Mouse (Mus musculus): Measurements from ENCODE around the gene Shank2. TPM values are rescaled to one million over a fixed set of nuclear protein-coding genes. Genes with fewer than 3 reads are reported as not detected.

The Shank2 gene
- polyA plus RNA-seq, 1 experiment from 2014 or later, result 1.0 TPM

DNA sequence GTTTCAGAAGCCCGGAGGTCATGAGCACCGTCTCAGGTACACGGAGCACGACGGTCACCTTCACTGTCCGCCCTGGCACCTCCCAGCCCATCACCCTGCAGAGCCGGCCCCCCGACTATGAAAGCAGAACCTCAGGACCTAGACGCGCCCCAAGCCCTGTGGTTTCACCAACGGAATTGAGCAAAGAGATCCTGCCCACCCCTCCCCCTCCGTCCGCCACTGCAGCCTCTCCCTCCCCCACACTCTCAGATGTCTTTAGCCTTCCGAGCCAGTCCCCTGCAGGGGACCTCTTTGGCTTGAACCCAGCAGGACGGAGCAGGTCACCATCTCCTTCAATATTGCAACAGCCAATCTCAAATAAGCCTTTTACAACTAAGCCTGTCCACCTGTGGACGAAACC, 418.8 kb downstream of the Shank2 start:
- Histone ChIP-seq H3K9me3 (ENCODE audit: control insufficient read depth, low read length) (no peaks in the 10 kb centered on the region), H3K27ac (ENCODE audit: low read depth, low read length) (no peak overlapping the region), H3K4me3 (ENCODE audit: low read depth, low read length) (no peak overlapping the region), H3K9ac (ENCODE audit: low read depth, low read length) (no peak overlapping the region), H3K36me3 (ENCODE audit: control insufficient read depth, insufficient read depth, low read length) (no peaks in the 10 kb centered on the region), H3K4me2 (no peak overlapping the region), H3K27me3 (replicated peaks; ENCODE audit: control insufficient read depth, insufficient read depth, low read length) (no peaks in the 10 kb centered on the region; the same call in 1 of the 2 replicates), H3K4me1 (replicated peaks; ENCODE audit: control insufficient read depth, insufficient read depth, low read length) (peaks cover 3% of the 10 kb centered on the region)
- no peak for ATAC-seq (replicated peaks; ENCODE audit: low FRiP score)
- 21% methylated on average over 16 of the region's 16 CpGs for WGBS
- no peak for DNase-seq (ENCODE audit: low spot score)

DNA sequence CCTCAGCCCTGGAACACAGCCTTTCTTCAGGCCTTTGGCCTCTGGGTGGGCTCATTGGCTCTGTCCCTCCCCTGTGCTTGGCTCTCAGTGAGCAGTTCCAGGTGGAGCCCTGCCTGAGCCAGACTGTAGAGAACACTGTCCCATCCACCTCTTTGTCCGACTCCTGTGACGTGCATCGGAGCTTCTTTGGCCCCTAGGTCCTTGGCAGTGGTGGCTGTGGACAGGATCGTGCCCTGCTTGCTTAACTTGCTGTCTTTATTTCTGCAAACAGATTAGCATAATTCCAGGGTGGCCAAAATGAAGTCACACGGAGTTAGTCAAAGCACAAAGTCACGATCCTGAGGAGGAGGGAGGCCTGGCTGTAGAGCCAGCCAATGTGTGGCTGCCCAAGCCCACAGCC, 419.8 kb downstream of the Shank2 start:
- Histone ChIP-seq H3K36me3 (ENCODE audit: control insufficient read depth, insufficient read depth, low read length) (no peaks in the 10 kb centered on the region), H3K27me3 (replicated peaks; ENCODE audit: control insufficient read depth, insufficient read depth, low read length) (no peaks in the 10 kb centered on the region; the same call in 1 of the 2 replicates), H3K27ac (ENCODE audit: low read depth, low read length) (no peak overlapping the region), H3K9me3 (ENCODE audit: control insufficient read depth, low read length) (no peaks in the 10 kb centered on the region), H3K4me2 (no peak overlapping the region), H3K9ac (ENCODE audit: low read depth, low read length) (no peak overlapping the region), H3K4me1 (replicated peaks; ENCODE audit: control insufficient read depth, insufficient read depth, low read length) (peaks cover 3% of the 10 kb centered on the region), H3K4me3 (ENCODE audit: low read depth, low read length) (no peak overlapping the region)
- 75% methylated on average over 6 of the region's 6 CpGs for WGBS
- no peak for ATAC-seq (replicated peaks; ENCODE audit: low FRiP score)
- DNase-seq (ENCODE audit: low spot score), result no peak

DNA sequence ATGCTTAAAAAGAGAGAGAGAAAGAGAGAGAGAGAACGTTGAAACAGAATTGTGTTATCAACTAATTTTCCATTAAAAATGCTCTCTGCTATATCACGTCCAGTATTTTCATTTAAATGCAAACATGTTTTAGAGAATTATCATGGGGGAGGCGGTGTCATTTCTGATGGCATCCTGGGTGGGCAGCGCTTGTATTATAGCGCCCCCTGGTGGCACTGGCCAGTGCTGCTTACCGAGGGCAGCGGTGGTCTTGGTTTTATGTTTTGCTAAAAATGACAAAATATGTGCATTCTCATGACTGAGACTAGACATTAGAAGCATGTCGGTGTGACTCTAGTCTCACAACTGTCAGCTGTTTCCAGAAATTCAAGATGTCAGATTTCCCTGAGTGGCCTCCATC, 424.2 kb downstream of the Shank2 start:
- Histone ChIP-seq H3K27me3 (replicated peaks; ENCODE audit: control insufficient read depth, insufficient read depth, low read length) (no peaks in the 10 kb centered on the region), H3K9me3 (ENCODE audit: control insufficient read depth, low read length) (no peaks in the 10 kb centered on the region; the same call in 1 of the 2 replicates), H3K36me3 (ENCODE audit: control insufficient read depth, insufficient read depth, low read length) (no peaks in the 10 kb centered on the region), H3K4me3 (ENCODE audit: low read depth, low read length) (no peak overlapping the region), H3K27ac (ENCODE audit: low read depth, low read length) (no peak overlapping the region), H3K4me2 (no peak overlapping the region), H3K9ac (ENCODE audit: low read depth, low read length) (no peak overlapping the region), H3K4me1 (replicated peaks; ENCODE audit: control insufficient read depth, insufficient read depth, low read length) (no peaks in the 10 kb centered on the region)
- WGBS, result 13% methylated on average over 8 of the region's 8 CpGs
- DNase-seq (ENCODE audit: low spot score) (no peak), ATAC-seq (replicated peaks; ENCODE audit: low FRiP score) (no peak)

DNA sequence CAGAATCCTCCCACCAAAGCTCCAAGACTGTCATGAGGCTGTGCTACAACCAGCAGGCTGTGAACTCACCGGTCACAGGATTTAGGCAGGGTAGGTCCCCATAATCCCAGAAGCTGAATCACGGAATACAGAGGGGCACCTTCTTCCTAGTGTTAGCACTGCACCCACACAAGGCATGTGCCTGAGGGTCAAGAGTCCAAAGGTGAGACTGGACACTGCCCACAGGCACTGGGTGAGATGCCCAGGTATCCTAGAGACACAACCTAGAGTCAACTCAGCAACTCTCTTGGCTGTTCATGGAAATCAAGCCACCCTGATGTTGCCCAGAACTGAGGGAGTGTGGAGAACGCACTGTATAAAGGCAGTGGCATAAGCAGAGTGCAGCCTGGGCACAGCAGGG, 424.9 kb downstream of the Shank2 start:
- no peak overlapping the region for H3K4me3 ChIP-seq (ENCODE audit: low read depth, low read length)
- H3K27me3 ChIP-seq (replicated peaks; ENCODE audit: control insufficient read depth, insufficient read depth, low read length), result no peaks in the 10 kb centered on the region
- no peak overlapping the region for H3K9ac ChIP-seq (ENCODE audit: low read depth, low read length)
- no peak for DNase-seq (ENCODE audit: low spot score)
- no peak overlapping the region for H3K27ac ChIP-seq (ENCODE audit: low read depth, low read length)
- WGBS, result 80% methylated on average over 3 of the region's 3 CpGs
- H3K4me1 ChIP-seq (replicated peaks; ENCODE audit: control insufficient read depth, insufficient read depth, low read length), result no peaks in the 10 kb centered on the region
- no peaks in the 10 kb centered on the region for H3K36me3 ChIP-seq (ENCODE audit: control insufficient read depth, insufficient read depth, low read length)
- no peak overlapping the region for H3K4me2 ChIP-seq
- ATAC-seq (replicated peaks; ENCODE audit: low FRiP score), result no peak
- H3K9me3 ChIP-seq (ENCODE audit: control insufficient read depth, low read length), result no peaks in the 10 kb centered on the region; the same call in 1 of the 2 replicates

DNA sequence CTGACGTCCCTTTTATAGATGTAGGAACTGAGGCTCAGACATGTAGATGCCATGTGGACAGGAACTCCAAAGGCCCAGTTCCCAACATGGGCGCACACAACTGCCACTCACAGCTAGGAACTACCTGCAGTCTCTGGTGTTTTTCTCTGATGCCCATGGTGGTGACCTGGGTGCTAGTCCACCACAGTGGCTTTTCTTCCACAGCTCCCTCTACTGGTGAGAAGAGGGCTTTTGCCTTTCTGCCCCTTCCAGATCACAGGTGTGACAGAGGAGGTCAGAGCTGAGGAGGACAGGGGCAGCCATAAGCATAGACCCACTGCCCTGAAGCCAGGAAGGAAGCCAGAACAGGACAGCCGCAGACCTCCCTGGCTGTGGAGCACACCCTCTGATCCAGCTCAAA, 425.7 kb downstream of the Shank2 start:
- no peak overlapping the region for H3K4me2 ChIP-seq
- no peak overlapping the region for H3K27ac ChIP-seq (ENCODE audit: low read depth, low read length)
- 81% methylated on average over 3 of the region's 3 CpGs for WGBS
- no peak for ATAC-seq (replicated peaks; ENCODE audit: low FRiP score)
- H3K9ac ChIP-seq (ENCODE audit: low read depth, low read length), result no peak overlapping the region
- no peak for DNase-seq (ENCODE audit: low spot score)
- H3K9me3 ChIP-seq (ENCODE audit: control insufficient read depth, low read length), result no peaks in the 10 kb centered on the region; the same call in 1 of the 2 replicates
- H3K27me3 ChIP-seq (replicated peaks; ENCODE audit: control insufficient read depth, insufficient read depth, low read length), result no peaks in the 10 kb centered on the region
- H3K4me3 ChIP-seq (ENCODE audit: low read depth, low read length), result no peak overlapping the region
- H3K4me1 ChIP-seq (replicated peaks; ENCODE audit: control insufficient read depth, insufficient read depth, low read length), result no peaks in the 10 kb centered on the region
- H3K36me3 ChIP-seq (ENCODE audit: control insufficient read depth, insufficient read depth, low read length), result no peaks in the 10 kb centered on the region

DNA sequence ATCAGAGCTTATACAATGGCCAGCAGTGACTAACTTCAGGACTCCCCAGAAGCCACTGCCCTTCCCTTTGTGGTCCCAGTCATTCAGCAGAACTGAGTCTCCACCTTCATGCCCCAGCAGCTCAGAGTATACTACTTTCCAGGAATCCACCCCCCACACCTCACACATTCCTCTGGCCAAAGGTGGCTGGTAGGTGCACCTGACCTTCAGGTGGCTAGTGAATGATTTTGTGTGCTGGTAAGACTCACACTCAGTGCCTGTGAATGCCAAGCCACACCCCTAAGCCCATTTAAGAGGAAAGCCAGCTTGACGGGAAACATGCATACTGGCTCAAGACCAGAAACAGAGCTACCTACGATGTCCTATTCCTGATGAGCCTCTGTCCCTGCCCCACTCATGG, 431.2 kb downstream of the Shank2 start:
- no peak overlapping the region for H3K27ac ChIP-seq (ENCODE audit: low read depth, low read length)
- DNase-seq (ENCODE audit: low spot score) (no peak), ATAC-seq (replicated peaks; ENCODE audit: low FRiP score) (no peak)
- H3K27me3 ChIP-seq (replicated peaks; ENCODE audit: control insufficient read depth, insufficient read depth, low read length), result no peaks in the 10 kb centered on the region
- WGBS, result 49% methylated on average over 2 of the region's 2 CpGs
- H3K4me2 ChIP-seq, result no peak overlapping the region
- H3K9ac ChIP-seq (ENCODE audit: low read depth, low read length), result no peak overlapping the region
- no peak overlapping the region for H3K4me3 ChIP-seq (ENCODE audit: low read depth, low read length)
- peaks cover 5% of the 10 kb centered on the region; the same call in 1 of the 2 replicates for H3K36me3 ChIP-seq (ENCODE audit: control insufficient read depth, insufficient read depth, low read length)
- H3K9me3 ChIP-seq (ENCODE audit: control insufficient read depth, low read length), result no peaks in the 10 kb centered on the region; the same call in 1 of the 2 replicates
- H3K4me1 ChIP-seq (replicated peaks; ENCODE audit: control insufficient read depth, insufficient read depth, low read length), result no peaks in the 10 kb centered on the region

DNA sequence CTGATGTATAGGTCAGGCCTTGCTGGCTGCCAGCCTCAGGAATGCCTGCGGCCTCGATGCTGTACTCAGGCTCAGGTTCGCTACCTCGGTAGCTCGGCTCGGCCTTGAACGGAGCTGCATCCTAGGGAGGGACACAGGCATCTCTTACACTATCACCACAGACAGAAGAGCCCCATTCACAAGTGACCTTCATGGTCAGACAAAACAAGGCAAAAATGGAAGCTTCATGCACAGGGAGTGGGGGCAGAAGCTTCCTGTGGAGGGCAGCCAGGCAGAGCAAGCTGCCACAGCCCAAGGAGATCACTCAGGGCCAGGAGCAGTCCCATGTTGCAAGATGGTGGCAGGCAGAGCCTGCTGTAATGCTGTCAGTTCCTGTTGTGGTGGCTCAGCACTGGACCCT, 437.1 kb downstream of the Shank2 start:
- Histone ChIP-seq H3K4me2 (no peak overlapping the region), H3K9me3 (ENCODE audit: control insufficient read depth, low read length) (no peaks in the 10 kb centered on the region), H3K27me3 (replicated peaks; ENCODE audit: control insufficient read depth, insufficient read depth, low read length) (no peaks in the 10 kb centered on the region), H3K4me1 (replicated peaks; ENCODE audit: control insufficient read depth, insufficient read depth, low read length) (no peaks in the 10 kb centered on the region), H3K36me3 (ENCODE audit: control insufficient read depth, insufficient read depth, low read length) (peaks cover 35% of the 10 kb centered on the region), H3K4me3 (ENCODE audit: low read depth, low read length) (no peak overlapping the region), H3K27ac (ENCODE audit: low read depth, low read length) (no peak overlapping the region), H3K9ac (ENCODE audit: low read depth, low read length) (no peak overlapping the region)
- 95% methylated on average over 7 of the region's 7 CpGs for WGBS
- no peak for DNase-seq (ENCODE audit: low spot score)
- no peak for ATAC-seq (replicated peaks; ENCODE audit: low FRiP score)

DNA sequence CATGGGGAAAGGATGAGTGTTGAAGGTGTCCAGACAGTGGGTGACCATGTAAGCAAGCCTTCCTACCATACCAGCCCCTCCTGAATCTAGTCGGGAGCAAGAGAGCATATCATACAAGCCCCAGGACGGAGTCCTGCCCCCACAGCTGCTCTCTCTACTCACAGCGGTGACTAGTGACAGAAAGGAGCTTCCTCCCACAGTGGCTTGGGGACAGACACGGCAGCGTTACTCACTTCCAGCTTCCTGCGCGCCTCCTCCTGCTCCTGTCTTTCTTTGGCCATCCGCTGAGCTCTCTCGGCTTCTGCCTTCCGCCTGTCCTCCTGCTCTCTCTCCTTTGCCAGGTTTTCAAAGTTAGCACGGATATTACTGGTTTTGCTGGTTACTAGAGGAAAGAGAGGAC, 439.7 kb downstream of the Shank2 start:
- peaks cover 44% of the 10 kb centered on the region for H3K36me3 ChIP-seq (ENCODE audit: control insufficient read depth, insufficient read depth, low read length)
- H3K4me1 ChIP-seq (replicated peaks; ENCODE audit: control insufficient read depth, insufficient read depth, low read length), result no peaks in the 10 kb centered on the region
- no peak overlapping the region for H3K4me2 ChIP-seq
- no peaks in the 10 kb centered on the region for H3K9me3 ChIP-seq (ENCODE audit: control insufficient read depth, low read length)
- no peak overlapping the region for H3K4me3 ChIP-seq (ENCODE audit: low read depth, low read length)
- ATAC-seq (replicated peaks; ENCODE audit: low FRiP score), result no peak
- H3K9ac ChIP-seq (ENCODE audit: low read depth, low read length), result no peak overlapping the region
- DNase-seq (ENCODE audit: low spot score), result no peak
- no peak overlapping the region for H3K27ac ChIP-seq (ENCODE audit: low read depth, low read length)
- WGBS, result 87% methylated on average over 11 of the region's 11 CpGs
- no peaks in the 10 kb centered on the region for H3K27me3 ChIP-seq (replicated peaks; ENCODE audit: control insufficient read depth, insufficient read depth, low read length)

DNA sequence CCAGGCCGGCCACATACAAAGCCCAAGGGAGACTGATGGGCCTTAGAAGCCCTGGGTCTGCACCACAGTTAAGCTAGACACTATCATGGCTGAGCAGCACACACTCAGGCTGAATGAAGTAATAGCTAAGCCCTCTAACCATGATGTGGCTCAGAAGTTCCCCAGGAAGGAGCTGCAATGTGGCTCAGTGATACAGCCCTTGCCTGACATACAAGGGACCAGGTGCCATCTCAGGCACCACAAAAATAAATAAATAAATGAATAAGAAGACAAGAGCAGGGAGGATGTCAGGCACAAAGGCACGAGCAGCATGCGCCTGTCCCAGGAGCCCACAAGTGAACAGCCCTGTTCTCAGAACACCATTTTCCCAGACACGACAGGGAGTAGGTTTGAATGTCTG, 440.2 kb downstream of the Shank2 start:
- no peaks in the 10 kb centered on the region for H3K4me1 ChIP-seq (replicated peaks; ENCODE audit: control insufficient read depth, insufficient read depth, low read length)
- H3K27ac ChIP-seq (ENCODE audit: low read depth, low read length), result no peak overlapping the region
- DNase-seq (ENCODE audit: low spot score) (no peak), ATAC-seq (replicated peaks; ENCODE audit: low FRiP score) (no peak)
- no peaks in the 10 kb centered on the region for H3K27me3 ChIP-seq (replicated peaks; ENCODE audit: control insufficient read depth, insufficient read depth, low read length)
- H3K4me3 ChIP-seq (ENCODE audit: low read depth, low read length), result no peak overlapping the region
- no peak overlapping the region for H3K4me2 ChIP-seq
- 82% methylated on average over 4 of the region's 4 CpGs for WGBS
- no peak overlapping the region for H3K9ac ChIP-seq (ENCODE audit: low read depth, low read length)
- peaks cover 44% of the 10 kb centered on the region for H3K36me3 ChIP-seq (ENCODE audit: control insufficient read depth, insufficient read depth, low read length)
- no peaks in the 10 kb centered on the region for H3K9me3 ChIP-seq (ENCODE audit: control insufficient read depth, low read length)
